Mouse (Mus musculus) lung, adult 2 months (tissue): ENCODE results near the gene Fkbp6.

ENCODE experiments used
- CTCF ChIP-seq: fragments of 200-500 bp; IDR thresholded peaks from 2 replicates; pipeline ENCODE4 v1.5.1; 2011; ENCODE audit warnings: mild to moderate bottlenecking, low read length, control low read depth; ENCODE audit not compliant: insufficient read depth
- POLR2A ChIP-seq: fragments of 200-500 bp; IDR thresholded peaks from 2 replicates; pipeline ENCODE4 v1.6.1; 2011; ENCODE audit warnings: low read depth, mild to moderate bottlenecking, control low read depth, low read length, borderline replicate concordance; ENCODE audit errors: extremely low read depth

GRCm38 (mm10) chr5:135330201-135330600 is 19.6 kb downstream of the Fkbp6 start:
- TF ChIP-seq CTCF = no peak
- TF ChIP-seq POLR2A = no peak
